Mouse (Mus musculus) lung, embryonic 16.5 days (tissue): ENCODE measurements around the gene Agbl3. TPM values are rescaled to one million over a fixed set of nuclear protein-coding genes. Genes with fewer than 3 reads are reported as not detected.

ENCODE experiments used
- ATAC-seq: fragments of 200-750 bp; cut with Nextera tagmentation; 2 replicates; pipeline ENCODE4 v1.8.0; 2017; ENCODE audit warnings: low read depth, mild to moderate bottlenecking, moderate library complexity
- H3K27ac ChIP-seq: fragments of 300-500 bp; sonication (generic); 2 replicates; pipeline ENCODE4 v1.5.1; 2014; ENCODE audit warnings: mild to moderate bottlenecking, control low read depth, low read length
- H3K27me3 ChIP-seq: fragments of 300-500 bp; sonication (generic); 2 replicates; pipeline ENCODE4 v1.6.1; 2014; ENCODE audit warnings: low read depth, low read length, mixed read lengths; ENCODE audit not compliant: control insufficient read depth, insufficient read depth
- H3K36me3 ChIP-seq: fragments of 300-500 bp; sonication (generic); 2 replicates; pipeline ENCODE4 v1.6.1; 2014; ENCODE audit warnings: low read length; ENCODE audit not compliant: control insufficient read depth, insufficient read depth
- H3K4me1 ChIP-seq: fragments of 300-500 bp; sonication (generic); replicated peaks from 2 replicates; pipeline ENCODE4 v1.6.1; 2014; ENCODE audit warnings: low read length, mixed read lengths; ENCODE audit not compliant: control insufficient read depth, insufficient read depth
- H3K4me2 ChIP-seq: fragments of 300-500 bp; sonication (generic); 2 replicates; pipeline ENCODE4 v1.6.1; 2014; ENCODE audit warnings: low read depth, low read length, control low read depth
- H3K4me3 ChIP-seq: fragments of 300-500 bp; sonication (generic); 2 replicates; pipeline ENCODE4 v1.5.1; 2014; ENCODE audit warnings: mild to moderate bottlenecking, low read length, control low read depth
- H3K9ac ChIP-seq: fragments of 300-500 bp; sonication (generic); 2 replicates; pipeline ENCODE4 v1.6.1; 2014; ENCODE audit warnings: low read length, control low read depth
- H3K9me3 ChIP-seq: fragments of 300-500 bp; sonication (generic); 2 replicates; pipeline ENCODE4 v1.6.1; 2016; ENCODE audit warnings: low read length; ENCODE audit not compliant: control insufficient read depth
- WGBS: fragments of 180-500 bp; shearing (Covaris S2); extraction: QIAGEN DNeasy Blood & Tissue Kit; methylation state at CpG from one replicate; pipeline ENCODE4 v1.1.7; 2014; 5-methylcytosine and 5-hydroxymethylcytosine counted together
- polyA plus RNA-seq: library from polyadenylated mRNA; unstranded; fragments of >200 nt; fragmentation: Nextera tagmentation; extraction: Ambion mirVana; gene quantifications from 2 replicates; pipeline ENCODE4 v1.2.1, GENCODE M21; 2015

Agbl3 gene
- polyA plus RNA-seq, 1 experiment from 2014 or later, result 8.1 TPM

DNA sequence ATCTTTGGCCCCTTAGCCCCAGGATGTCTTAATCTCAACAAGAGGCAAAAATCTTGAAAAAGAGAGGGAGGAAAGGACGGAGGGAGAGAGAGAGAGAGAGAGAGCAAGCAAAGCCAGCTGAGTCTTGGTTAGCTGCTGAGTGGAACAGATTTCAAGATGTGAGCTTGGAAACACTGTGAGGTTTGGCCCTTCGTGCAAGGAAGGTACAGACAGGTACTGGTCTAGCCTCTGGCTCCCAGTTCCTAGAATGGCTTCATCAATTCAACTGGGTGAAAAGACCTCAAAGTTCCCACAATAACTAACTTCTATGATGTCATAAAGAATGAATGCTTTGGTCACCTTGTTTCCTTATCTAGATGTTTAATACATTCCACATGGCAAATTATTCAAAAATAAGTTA, 3.1 kb upstream of the Agbl3 start:
- Histone ChIP-seq H3K36me3 (peaks cover 4% of the 10 kb centered on the region; the same call in 1 of the 2 replicates), H3K27ac (no peak overlapping the region), H3K9ac (no peak overlapping the region), H3K4me1 (0 out of 2 replicates have a peak, but pooled peaks cover 2% of the 10 kb centered on the region), H3K4me2 (no peak overlapping the region), H3K4me3 (no peak overlapping the region), H3K27me3 (no peaks in the 10 kb centered on the region), H3K9me3 (no peaks in the 10 kb centered on the region)
- no peak for ATAC-seq
- WGBS, result 68% methylated on average over 2 of the region's 2 CpGs

- H3K27ac ChIP-seq, result no peak overlapping the region
- H3K9me3 ChIP-seq, result no peaks in the 10 kb centered on the region
- WGBS, result 70% methylated on average over 10 of the region's 10 CpGs
- H3K9ac ChIP-seq, result no peak overlapping the region
- no peak overlapping the region for H3K4me3 ChIP-seq
- H3K4me2 ChIP-seq, result no peak overlapping the region
- H3K4me1 ChIP-seq, result peaks cover 2% of the 10 kb centered on the region; the same call in 1 of the 2 replicates
- no peaks in the 10 kb centered on the region for H3K27me3 ChIP-seq
- no peaks in the 10 kb centered on the region for H3K36me3 ChIP-seq
- no peak for ATAC-seq
Observed at GRCm38 (mm10) chr6:34777981-34778668, 2.1 kb upstream of the Agbl3 start.

DNA sequence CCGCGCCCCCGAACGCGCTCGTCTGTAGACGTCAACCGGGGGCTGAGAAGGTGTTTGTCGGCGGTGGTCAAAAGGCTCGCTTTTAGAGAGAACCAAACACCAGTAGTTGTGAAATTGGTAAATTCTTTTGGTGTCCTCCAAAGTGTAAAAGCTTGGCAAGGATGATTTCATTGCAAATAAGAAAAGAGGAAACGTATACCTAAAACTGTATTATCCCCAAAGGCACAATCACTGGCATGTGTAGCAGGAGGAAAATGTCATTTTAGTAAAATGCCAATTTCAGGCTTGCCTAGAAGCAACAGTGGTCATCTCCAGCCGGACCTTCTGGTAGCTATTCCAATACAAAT, 684 bp downstream of the Agbl3 start:
- Histone ChIP-seq H3K4me3 (peak overlapping the region; percentile 75), H3K27me3 (no peaks in the 10 kb centered on the region), H3K36me3 (peaks cover 6% of the 10 kb centered on the region), H3K9me3 (no peaks in the 10 kb centered on the region), H3K9ac (peak overlapping the region; percentile 96), H3K4me2 (peak overlapping the region; percentile 73), H3K27ac (peak overlapping the region; percentile 99), H3K4me1 (peaks cover 2% of the 10 kb centered on the region; the same call in 1 of the 2 replicates)
- no peak for ATAC-seq
- WGBS, result 2% methylated on average over 13 of the region's 13 CpGs

DNA sequence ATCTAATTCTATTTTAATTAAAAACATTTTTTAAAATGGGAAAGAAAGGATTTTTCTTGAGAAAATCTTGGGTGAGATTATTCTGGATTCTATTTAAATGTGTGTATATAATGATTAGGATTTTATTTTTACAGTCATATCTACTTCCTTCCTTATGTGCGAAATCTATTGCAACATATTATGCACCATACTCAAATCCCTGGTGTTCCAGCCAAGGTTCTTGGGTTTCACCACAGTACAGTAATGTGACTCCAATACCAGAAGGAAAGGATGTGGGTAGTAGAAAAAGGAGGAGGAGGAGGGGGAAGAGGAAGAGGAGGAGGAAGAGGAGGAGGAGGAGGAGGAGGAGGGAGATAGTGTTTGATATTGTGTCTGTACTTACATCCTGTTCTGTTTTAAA, 2.3 kb downstream of the Agbl3 start:
- Histone ChIP-seq H3K9ac (no peak overlapping the region), H3K4me2 (no peak overlapping the region), H3K9me3 (no peaks in the 10 kb centered on the region), H3K27ac (no peak overlapping the region), H3K27me3 (no peaks in the 10 kb centered on the region), H3K4me3 (no peak overlapping the region), H3K36me3 (peaks cover 7% of the 10 kb centered on the region), H3K4me1 (peaks cover 2% of the 10 kb centered on the region; the same call in 1 of the 2 replicates)
- WGBS, result 85% methylated on average over 1 of the region's 1 CpGs
- no peak for ATAC-seq

DNA sequence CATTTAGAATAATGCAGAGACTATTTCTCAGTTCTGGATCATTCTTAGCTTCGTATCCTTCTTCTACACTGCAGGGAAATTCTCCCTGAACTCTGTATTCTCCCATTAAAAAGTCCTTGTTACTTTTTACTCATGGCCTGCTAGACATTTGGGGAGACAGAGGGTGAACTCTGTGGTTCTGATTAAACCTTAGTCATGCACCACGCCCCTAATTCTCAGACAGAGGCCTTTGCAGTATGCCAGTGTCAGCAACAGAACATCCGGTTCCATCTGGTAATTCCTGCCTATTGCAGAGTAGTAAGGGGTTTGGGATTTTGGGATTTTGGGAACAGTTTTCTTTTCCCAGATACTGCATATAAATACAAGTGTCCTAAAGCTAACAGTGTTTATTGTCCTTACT, 16.6 kb downstream of the Agbl3 start:
- H3K9me3 ChIP-seq, result no peaks in the 10 kb centered on the region
- no peak; the same call in 1 of the 2 replicates for ATAC-seq
- H3K4me2 ChIP-seq, result no peak overlapping the region
- H3K36me3 ChIP-seq, result no peaks in the 10 kb centered on the region
- no peak overlapping the region for H3K4me3 ChIP-seq
- peaks cover 6% of the 10 kb centered on the region for H3K4me1 ChIP-seq
- WGBS, result 67% methylated on average over 3 of the region's 3 CpGs
- H3K27ac ChIP-seq, result peak overlapping the region; percentile 75
- no peaks in the 10 kb centered on the region for H3K27me3 ChIP-seq
- H3K9ac ChIP-seq, result no peak overlapping the region

GRCm38 (mm10) chr6:34797887-34798286, 17.7 kb downstream of the Agbl3 start:
- Histone ChIP-seq H3K4me3 (no peak overlapping the region), H3K27ac (peak overlapping the region; percentile 94), H3K4me2 (no peak overlapping the region), H3K4me1 (peaks cover 6% of the 10 kb centered on the region), H3K27me3 (no peaks in the 10 kb centered on the region), H3K9me3 (no peaks in the 10 kb centered on the region), H3K9ac (no peak overlapping the region), H3K36me3 (no peaks in the 10 kb centered on the region)
- 41% methylated on average over 3 of the region's 3 CpGs for WGBS
- peak; percentile 96 for ATAC-seq

DNA sequence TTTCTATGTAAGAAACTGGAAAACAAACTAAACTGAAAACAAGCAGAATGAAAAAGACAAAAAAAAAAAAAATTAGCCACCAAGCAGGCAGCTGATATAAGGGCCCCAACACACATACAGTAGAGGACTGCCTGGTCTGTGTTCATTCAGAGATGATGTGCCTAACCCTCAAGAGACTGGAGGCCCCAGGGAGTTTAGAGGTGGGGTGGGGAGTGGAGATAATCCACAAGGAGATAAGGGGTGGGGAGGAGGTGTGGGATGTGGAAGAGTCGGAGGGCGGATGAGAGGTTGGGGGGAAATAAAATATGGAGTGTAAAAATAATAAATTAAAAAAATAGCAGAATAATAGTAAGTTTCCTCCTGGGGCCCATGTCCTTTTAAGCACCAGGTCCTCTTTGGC, 25.4 kb downstream of the Agbl3 start:
- 41% methylated on average over 2 of the region's 2 CpGs for WGBS
- no peaks in the 10 kb centered on the region for H3K9me3 ChIP-seq
- H3K27me3 ChIP-seq, result no peaks in the 10 kb centered on the region
- H3K27ac ChIP-seq, result no peak overlapping the region
- H3K9ac ChIP-seq, result no peak overlapping the region
- no peak overlapping the region for H3K4me3 ChIP-seq
- no peak for ATAC-seq
- no peaks in the 10 kb centered on the region for H3K36me3 ChIP-seq
- H3K4me2 ChIP-seq, result no peak overlapping the region
- H3K4me1 ChIP-seq, result no peaks in the 10 kb centered on the region

DNA sequence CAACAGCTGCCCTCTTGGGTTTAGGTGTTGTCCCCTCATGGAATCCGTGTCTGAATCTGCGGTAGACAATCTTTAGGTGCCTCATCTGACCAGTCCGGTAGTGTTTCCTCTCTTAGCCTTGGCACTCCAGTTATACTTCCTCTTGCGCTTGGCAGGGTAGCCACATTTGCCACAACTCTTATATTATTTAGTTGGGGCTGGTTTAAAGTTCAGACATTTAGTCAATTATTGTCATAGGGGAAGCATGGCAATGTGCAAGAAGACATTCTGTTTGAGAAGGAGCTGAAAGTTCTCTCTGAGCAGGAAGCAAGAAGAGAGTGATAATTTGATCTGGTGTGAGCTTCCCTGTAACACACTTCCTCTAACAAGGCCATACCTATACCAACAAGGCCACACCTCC, 30.4 kb downstream of the Agbl3 start:
- no peaks in the 10 kb centered on the region for H3K9me3 ChIP-seq
- no peak for ATAC-seq
- 86% methylated on average over 4 of the region's 4 CpGs for WGBS
- H3K27ac ChIP-seq, result no peak overlapping the region
- H3K9ac ChIP-seq, result no peak overlapping the region
- H3K36me3 ChIP-seq, result no peaks in the 10 kb centered on the region
- no peaks in the 10 kb centered on the region for H3K27me3 ChIP-seq
- H3K4me3 ChIP-seq, result no peak overlapping the region
- H3K4me2 ChIP-seq, result no peak overlapping the region
- H3K4me1 ChIP-seq, result no peaks in the 10 kb centered on the region

DNA sequence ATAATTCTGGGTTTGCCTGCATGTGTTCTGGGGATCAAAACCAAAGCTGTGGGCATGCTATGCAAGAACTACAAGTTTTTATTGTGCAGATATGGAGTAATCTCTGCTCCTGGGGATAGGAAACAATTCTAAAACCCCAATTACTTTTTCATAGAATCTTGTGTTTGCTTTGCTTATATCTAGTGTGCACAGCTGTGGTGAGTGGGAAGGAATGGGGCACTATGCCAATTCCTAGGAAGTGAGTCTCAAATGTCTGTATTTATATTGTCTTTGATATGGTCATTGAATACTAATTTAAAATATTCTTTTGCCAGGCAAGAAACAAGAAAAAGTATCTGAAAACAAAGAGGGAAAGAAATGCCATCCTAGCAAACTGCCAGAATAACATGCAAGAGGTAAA, 44.2 kb downstream of the Agbl3 start:
- H3K4me1 ChIP-seq, result peaks cover 6% of the 10 kb centered on the region
- H3K36me3 ChIP-seq, result no peaks in the 10 kb centered on the region
- H3K27me3 ChIP-seq, result no peaks in the 10 kb centered on the region
- no peak overlapping the region for H3K4me2 ChIP-seq
- H3K9ac ChIP-seq, result no peak overlapping the region
- no peak overlapping the region for H3K27ac ChIP-seq
- H3K9me3 ChIP-seq, result peaks cover 4% of the 10 kb centered on the region; the same call in 1 of the 2 replicates
- 0 out of 2 replicates have a peak, but pooled peaks have one; percentile 26 for ATAC-seq
- H3K4me3 ChIP-seq, result no peak overlapping the region
